Mouse (Mus musculus): Measurements from ENCODE around the gene Rnf186. TPM values are rescaled to one million over a fixed set of nuclear protein-coding genes. Genes with fewer than 3 reads are reported as not detected.

Gene Rnf186
- polyA plus RNA-seq, 1 experiment from 2014 or later = 6.3 TPM

GRCm38 (mm10) chr4:138943730-138944129 lies 23.2 kb upstream of the Rnf186 start:
- no peak overlapping the region for H3K27ac ChIP-seq
- ATAC-seq (replicated peaks; ENCODE audit: low FRiP score) = peak; percentile 20; the same call in 1 of the 2 replicates
- H3K9me3 ChIP-seq (replicated peaks) = no peaks in the 10 kb centered on the region
- peaks cover 33% of the 10 kb centered on the region for H3K4me1 ChIP-seq
- no peaks in the 10 kb centered on the region for H3K36me3 ChIP-seq
- peak overlapping the region; percentile 28 for H3K4me3 ChIP-seq (replicated peaks)
- peak overlapping the region; percentile 37 for H3K4me2 ChIP-seq
- H3K27me3 ChIP-seq = no peaks in the 10 kb centered on the region
- H3K9ac ChIP-seq = no peak overlapping the region
- WGBS = 34% methylated on average over 15 of the region's 15 CpGs

GRCm38 (mm10) chr4:138948257-138948656 lies 18.7 kb upstream of the Rnf186 start:
- Histone ChIP-seq H3K9ac (no peak overlapping the region), H3K9me3 (replicated peaks) (no peaks in the 10 kb centered on the region), H3K4me2 (no peak overlapping the region), H3K4me1 (peaks cover 4% of the 10 kb centered on the region), H3K27ac (no peak overlapping the region), H3K27me3 (no peaks in the 10 kb centered on the region), H3K36me3 (no peaks in the 10 kb centered on the region), H3K4me3 (replicated peaks) (no peak overlapping the region)
- ATAC-seq (replicated peaks; ENCODE audit: low FRiP score) = no peak
- WGBS = 82% methylated on average over 2 of the region's 2 CpGs

- no peak overlapping the region for H3K4me3 ChIP-seq (replicated peaks)
- no peak for ATAC-seq (replicated peaks; ENCODE audit: low FRiP score)
- no peak overlapping the region for H3K4me2 ChIP-seq
- 83% methylated on average over 9 of the region's 9 CpGs for WGBS
- H3K9ac ChIP-seq = no peak overlapping the region
- peak overlapping the region; percentile 10; the same call in 1 of the 2 replicates for H3K27ac ChIP-seq
- H3K36me3 ChIP-seq = no peaks in the 10 kb centered on the region
- peaks cover 20% of the 10 kb centered on the region for H3K4me1 ChIP-seq
- no peaks in the 10 kb centered on the region for H3K27me3 ChIP-seq
- H3K9me3 ChIP-seq (replicated peaks) = no peaks in the 10 kb centered on the region
These were observed 8.3 kb upstream of the Rnf186 start for GRCm38 (mm10) chr4:138958612-138959011.

- H3K27me3 ChIP-seq = no peaks in the 10 kb centered on the region
- H3K27ac ChIP-seq = peak overlapping the region; percentile 68; the same call in 1 of the 2 replicates
- no peaks in the 10 kb centered on the region for H3K36me3 ChIP-seq
- 80% methylated on average over 15 of the region's 15 CpGs for WGBS
- H3K4me3 ChIP-seq (replicated peaks) = no peak overlapping the region
- peaks cover 20% of the 10 kb centered on the region for H3K4me1 ChIP-seq
- no peak overlapping the region for H3K9ac ChIP-seq
- no peaks in the 10 kb centered on the region for H3K9me3 ChIP-seq (replicated peaks)
- ATAC-seq (replicated peaks; ENCODE audit: low FRiP score) = no peak
- no peak overlapping the region for H3K4me2 ChIP-seq
These were observed 7.8 kb upstream of the Rnf186 start for GRCm38 (mm10) chr4:138959120-138959519.

- no peaks in the 10 kb centered on the region for H3K36me3 ChIP-seq
- no peak overlapping the region for H3K4me3 ChIP-seq (replicated peaks)
- H3K9me3 ChIP-seq (replicated peaks) = no peaks in the 10 kb centered on the region
- no peak overlapping the region for H3K4me2 ChIP-seq
- H3K4me1 ChIP-seq = peaks cover 20% of the 10 kb centered on the region
- H3K9ac ChIP-seq = no peak overlapping the region
- peak; percentile 96 for ATAC-seq (replicated peaks; ENCODE audit: low FRiP score)
- H3K27ac ChIP-seq = peak overlapping the region; percentile 68
- 36% methylated on average over 7 of the region's 7 CpGs for WGBS
- no peaks in the 10 kb centered on the region for H3K27me3 ChIP-seq
These were observed 7.0 kb upstream of the Rnf186 start for GRCm38 (mm10) chr4:138959926-138960325.

- H3K4me1 ChIP-seq = peaks cover 37% of the 10 kb centered on the region
- H3K4me2 ChIP-seq = no peak overlapping the region
- no peak overlapping the region for H3K27ac ChIP-seq
- 68% methylated on average over 5 of the region's 5 CpGs for WGBS
- H3K27me3 ChIP-seq = no peaks in the 10 kb centered on the region
- no peaks in the 10 kb centered on the region for H3K9me3 ChIP-seq (replicated peaks)
- no peaks in the 10 kb centered on the region for H3K36me3 ChIP-seq
- H3K9ac ChIP-seq = no peak overlapping the region
- no peak for ATAC-seq (replicated peaks; ENCODE audit: low FRiP score)
- no peak overlapping the region for H3K4me3 ChIP-seq (replicated peaks)
These were observed 4.2 kb upstream of the Rnf186 start for GRCm38 (mm10) chr4:138962719-138963118.

GRCm38 (mm10) chr4:138965871-138966270 lies 1.0 kb upstream of the Rnf186 start:
- Histone ChIP-seq H3K4me2 (no peak overlapping the region), H3K4me1 (peaks cover 40% of the 10 kb centered on the region), H3K36me3 (no peaks in the 10 kb centered on the region), H3K9me3 (replicated peaks) (no peaks in the 10 kb centered on the region), H3K27me3 (no peaks in the 10 kb centered on the region), H3K4me3 (replicated peaks) (no peak overlapping the region), H3K9ac (no peak overlapping the region), H3K27ac (peak overlapping the region; percentile 78)
- no peak for ATAC-seq (replicated peaks; ENCODE audit: low FRiP score)
- WGBS = 71% methylated on average over 5 of the region's 5 CpGs

GRCm38 (mm10) chr4:138967485-138967884 lies 573 bp downstream of the Rnf186 start:
- H3K9me3 ChIP-seq (replicated peaks) = no peaks in the 10 kb centered on the region
- 84% methylated on average over 15 of the region's 15 CpGs for WGBS
- no peak for ATAC-seq (replicated peaks; ENCODE audit: low FRiP score)
- peak overlapping the region; percentile 36 for H3K4me2 ChIP-seq
- H3K27me3 ChIP-seq = no peaks in the 10 kb centered on the region
- no peaks in the 10 kb centered on the region for H3K36me3 ChIP-seq
- no peak overlapping the region for H3K9ac ChIP-seq
- H3K27ac ChIP-seq = peak overlapping the region; percentile 85
- H3K4me3 ChIP-seq (replicated peaks) = peak overlapping the region; percentile 15
- H3K4me1 ChIP-seq = peaks cover 43% of the 10 kb centered on the region

- Histone ChIP-seq H3K9ac (no peak overlapping the region), H3K27me3 (no peaks in the 10 kb centered on the region), H3K4me3 (replicated peaks) (no peak overlapping the region), H3K4me2 (peak overlapping the region; percentile 36; the same call in 1 of the 2 replicates), H3K36me3 (no peaks in the 10 kb centered on the region), H3K9me3 (replicated peaks) (no peaks in the 10 kb centered on the region), H3K27ac (0 out of 2 replicates have a peak overlapping the region, but pooled peaks have one; percentile 7), H3K4me1 (peaks cover 48% of the 10 kb centered on the region)
- no peak for ATAC-seq (replicated peaks; ENCODE audit: low FRiP score)
- WGBS = 45% methylated on average over 16 of the region's 16 CpGs
These were observed 2.1 kb downstream of the Rnf186 start for GRCm38 (mm10) chr4:138968772-138969556.

GRCm38 (mm10) chr4:138969736-138970135 lies 2.8 kb downstream of the Rnf186 start:
- H3K9me3 ChIP-seq (replicated peaks) = no peaks in the 10 kb centered on the region
- no peaks in the 10 kb centered on the region for H3K27me3 ChIP-seq
- no peak overlapping the region for H3K9ac ChIP-seq
- H3K36me3 ChIP-seq = no peaks in the 10 kb centered on the region
- H3K27ac ChIP-seq = no peak overlapping the region
- ATAC-seq (replicated peaks; ENCODE audit: low FRiP score) = no peak
- no peak overlapping the region for H3K4me2 ChIP-seq
- 48% methylated on average over 9 of the region's 9 CpGs for WGBS
- H3K4me1 ChIP-seq = peaks cover 48% of the 10 kb centered on the region
- H3K4me3 ChIP-seq (replicated peaks) = no peak overlapping the region

GRCm38 (mm10) chr4:138971371-138971770 lies 4.5 kb downstream of the Rnf186 start:
- no peak overlapping the region for H3K4me3 ChIP-seq (replicated peaks)
- H3K4me1 ChIP-seq = peaks cover 52% of the 10 kb centered on the region
- no peak for ATAC-seq (replicated peaks; ENCODE audit: low FRiP score)
- no peak overlapping the region for H3K4me2 ChIP-seq
- H3K9ac ChIP-seq = no peak overlapping the region
- H3K27me3 ChIP-seq = no peaks in the 10 kb centered on the region
- WGBS = 93% methylated on average over 6 of the region's 6 CpGs
- no peaks in the 10 kb centered on the region for H3K36me3 ChIP-seq
- no peak overlapping the region for H3K27ac ChIP-seq
- H3K9me3 ChIP-seq (replicated peaks) = no peaks in the 10 kb centered on the region

GRCm38 (mm10) chr4:138972139-138972826 lies 5.4 kb downstream of the Rnf186 start:
- H3K9me3 ChIP-seq (replicated peaks) = no peaks in the 10 kb centered on the region
- 22% methylated on average over 20 of the region's 20 CpGs for WGBS
- H3K36me3 ChIP-seq = no peaks in the 10 kb centered on the region
- peak overlapping the region; percentile 57 for H3K4me3 ChIP-seq (replicated peaks)
- peak; percentile 27; the same call in 1 of the 2 replicates for ATAC-seq (replicated peaks; ENCODE audit: low FRiP score)
- H3K9ac ChIP-seq = peak overlapping the region; percentile 76
- peaks cover 45% of the 10 kb centered on the region for H3K4me1 ChIP-seq
- H3K27ac ChIP-seq = peak overlapping the region; percentile 86
- no peaks in the 10 kb centered on the region for H3K27me3 ChIP-seq
- peak overlapping the region; percentile 91 for H3K4me2 ChIP-seq

Measured in kidney, embryonic 15.5 days (tissue).